Mouse (Mus musculus) midbrain, embryonic 14.5 days (tissue): Measurements from ENCODE around the gene Snx5. TPM values are rescaled to one million over a fixed set of nuclear protein-coding genes. Genes with fewer than 3 reads are reported as not detected.

Experiments used
- ATAC-seq: fragments of 200-750 bp; cut with Nextera tagmentation; 2 replicates; pipeline ENCODE4 v1.8.0; 2017; ENCODE audit warnings: moderate number of reproducible peaks, moderate library complexity; ENCODE audit not compliant: low FRiP score, low TSS enrichment
- DNase-seq: peaks from one replicate; pipeline ENCODE4 v3.0.0-alpha.2; 2015
- H3K27ac ChIP-seq: fragments of 300-500 bp; sonication (generic); replicated peaks from 2 replicates; pipeline ENCODE4 v1.5.1; 2014; ENCODE audit warnings: mild to moderate bottlenecking, low read depth, low read length, moderate library complexity
- H3K27me3 ChIP-seq: fragments of 300-500 bp; sonication (generic); 2 replicates; pipeline ENCODE4 v1.6.1; 2014; ENCODE audit warnings: low read length, control low read depth, mixed read lengths; ENCODE audit not compliant: control insufficient read depth, insufficient read depth
- H3K36me3 ChIP-seq: fragments of 300-500 bp; sonication (generic); 2 replicates; pipeline ENCODE4 v1.6.1; 2014; ENCODE audit warnings: low read length, control low read depth; ENCODE audit not compliant: control insufficient read depth, insufficient read depth
- H3K4me1 ChIP-seq: fragments of 300-500 bp; sonication (generic); 2 replicates; pipeline ENCODE4 v1.6.1; 2014; ENCODE audit warnings: mild to moderate bottlenecking, antibody characterized with exemption, low read length, control low read depth; ENCODE audit not compliant: control insufficient read depth, insufficient read depth
- H3K4me2 ChIP-seq: fragments of 300-500 bp; sonication (generic); 2 replicates; pipeline ENCODE4 v1.6.1; 2014; ENCODE audit warnings: mild to moderate bottlenecking, low read length, moderate library complexity
- H3K4me3 ChIP-seq: fragments of 300-500 bp; sonication (generic); replicated peaks from 2 replicates; pipeline ENCODE4 v1.5.1; 2014; ENCODE audit warnings: low read depth, low read length
- H3K9ac ChIP-seq: fragments of 300-500 bp; sonication (generic); replicated peaks from 2 replicates; pipeline ENCODE4 v1.6.1; 2014; ENCODE audit warnings: mild to moderate bottlenecking, low read length, moderate library complexity
- H3K9me3 ChIP-seq: fragments of 300-500 bp; sonication (generic); 2 replicates; pipeline ENCODE4 v1.6.1; 2016; ENCODE audit warnings: low read length, control low read depth, mixed read lengths; ENCODE audit not compliant: control insufficient read depth
- WGBS: fragments of 180-500 bp; shearing (Covaris S2); extraction: QIAGEN DNeasy Blood & Tissue Kit; methylation state at CpG from one replicate; pipeline ENCODE4 v1.1.7; 2014; 5-methylcytosine and 5-hydroxymethylcytosine counted together
- polyA plus RNA-seq: library from polyadenylated mRNA; unstranded; fragments of >200 nt; fragmentation: Nextera tagmentation; extraction: Ambion mirVana; gene quantifications from 2 replicates; pipeline ENCODE4 v1.2.1, GENCODE M21; 2014

Snx5 gene
- polyA plus RNA-seq: 55.6 and 69.3 TPM in 2 replicates

GRCm38 (mm10) chr2:144270507-144271420, at the start of gene Snx5, which contains the start of gene Mgme1:
Gene Snx5 (minus strand): TSS chr2:144270906.
Gene Mgme1 (plus strand): TSS chr2:144270663.
- H3K9me3 ChIP-seq: no peaks in the 10 kb centered on the region
- H3K27ac ChIP-seq: peak within 1 kb of the TSS; percentile 92
- peak within 1 kb of the TSS; percentile 69 for H3K4me2 ChIP-seq
- peak within 1 kb of the TSS; percentile 84 for H3K4me3 ChIP-seq
- no peaks in the 10 kb centered on the region for H3K27me3 ChIP-seq
- peak; percentile 97 for DNase-seq
- H3K9ac ChIP-seq: peak within 1 kb of the TSS; percentile 90
- under 1% methylated on average over 92 of the region's 93 CpGs for WGBS
- H3K36me3 ChIP-seq: no peaks in the 10 kb centered on the region
- peaks cover 27% of the 10 kb centered on the region for H3K4me1 ChIP-seq
- ATAC-seq: peak; percentile 97

GRCm38 (mm10) chr2:144311372-144311771, 40.7 kb upstream of the Snx5 start:
- no peak for ATAC-seq
- H3K4me1 ChIP-seq: no peaks in the 10 kb centered on the region
- H3K27me3 ChIP-seq: no peaks in the 10 kb centered on the region
- no peak overlapping the region for H3K4me3 ChIP-seq
- no peak overlapping the region for H3K4me2 ChIP-seq
- no peak overlapping the region for H3K9ac ChIP-seq
- no peak overlapping the region for H3K27ac ChIP-seq
- WGBS: 94% methylated on average over 2 of the region's 2 CpGs
- no peaks in the 10 kb centered on the region for H3K9me3 ChIP-seq
- no peaks in the 10 kb centered on the region for H3K36me3 ChIP-seq
- DNase-seq: no peak

- Histone ChIP-seq H3K4me3 (no peak overlapping the region), H3K36me3 (no peaks in the 10 kb centered on the region), H3K4me1 (no peaks in the 10 kb centered on the region), H3K4me2 (no peak overlapping the region), H3K27ac (no peak overlapping the region), H3K27me3 (no peaks in the 10 kb centered on the region), H3K9ac (no peak overlapping the region), H3K9me3 (no peaks in the 10 kb centered on the region)
- 23% methylated on average over 5 of the region's 5 CpGs for WGBS
- ATAC-seq (no peak), DNase-seq (no peak)
Observed at GRCm38 (mm10) chr2:144310273-144310672, 39.6 kb upstream of the Snx5 start.

- ATAC-seq (no peak), DNase-seq (no peak)
- Histone ChIP-seq H3K4me3 (no peak overlapping the region), H3K9ac (no peak overlapping the region), H3K9me3 (no peaks in the 10 kb centered on the region), H3K27me3 (no peaks in the 10 kb centered on the region), H3K4me2 (no peak overlapping the region), H3K4me1 (no peaks in the 10 kb centered on the region), H3K27ac (no peak overlapping the region), H3K36me3 (no peaks in the 10 kb centered on the region)
- WGBS: 58% methylated on average over 8 of the region's 8 CpGs
Observed at GRCm38 (mm10) chr2:144308561-144308960, 37.9 kb upstream of the Snx5 start.

GRCm38 (mm10) chr2:144305721-144306294, 35.1 kb upstream of the Snx5 start:
- Histone ChIP-seq H3K4me3 (no peak overlapping the region), H3K4me1 (no peaks in the 10 kb centered on the region), H3K9me3 (no peaks in the 10 kb centered on the region), H3K27ac (no peak overlapping the region), H3K27me3 (no peaks in the 10 kb centered on the region), H3K4me2 (no peak overlapping the region), H3K9ac (no peak overlapping the region), H3K36me3 (no peaks in the 10 kb centered on the region)
- DNase-seq (no peak), ATAC-seq (no peak)
- WGBS: 76% methylated on average over 18 of the region's 18 CpGs

GRCm38 (mm10) chr2:144301101-144301500, 30.4 kb upstream of the Snx5 start:
- H3K4me3 ChIP-seq: no peak overlapping the region
- no peak overlapping the region for H3K4me2 ChIP-seq
- H3K27ac ChIP-seq: no peak overlapping the region
- no peaks in the 10 kb centered on the region for H3K9me3 ChIP-seq
- H3K27me3 ChIP-seq: no peaks in the 10 kb centered on the region
- no peaks in the 10 kb centered on the region for H3K36me3 ChIP-seq
- DNase-seq (no peak), ATAC-seq (no peak)
- WGBS: 96% methylated on average over 11 of the region's 11 CpGs
- H3K9ac ChIP-seq: no peak overlapping the region
- H3K4me1 ChIP-seq: no peaks in the 10 kb centered on the region

GRCm38 (mm10) chr2:144299749-144300669, 29.3 kb upstream of the Snx5 start:
- H3K9ac ChIP-seq: no peak overlapping the region
- H3K4me1 ChIP-seq: no peaks in the 10 kb centered on the region
- no peaks in the 10 kb centered on the region for H3K27me3 ChIP-seq
- no peak overlapping the region for H3K4me2 ChIP-seq
- no peak for DNase-seq
- H3K27ac ChIP-seq: no peak overlapping the region
- ATAC-seq: no peak
- no peaks in the 10 kb centered on the region for H3K9me3 ChIP-seq
- H3K36me3 ChIP-seq: no peaks in the 10 kb centered on the region
- no peak overlapping the region for H3K4me3 ChIP-seq
- WGBS: 86% methylated on average over 9 of the region's 9 CpGs

- H3K9ac ChIP-seq: no peak overlapping the region
- DNase-seq: no peak
- no peak for ATAC-seq
- H3K27ac ChIP-seq: no peak overlapping the region
- no peaks in the 10 kb centered on the region for H3K4me1 ChIP-seq
- H3K4me3 ChIP-seq: no peak overlapping the region
- H3K4me2 ChIP-seq: no peak overlapping the region
- no peaks in the 10 kb centered on the region for H3K9me3 ChIP-seq
- WGBS: 73% methylated on average over 9 of the region's 9 CpGs
- no peaks in the 10 kb centered on the region for H3K36me3 ChIP-seq
- no peaks in the 10 kb centered on the region for H3K27me3 ChIP-seq
Observed at GRCm38 (mm10) chr2:144295145-144295735, 24.5 kb upstream of the Snx5 start.
